Mouse (Mus musculus) hindbrain, embryonic 13.5 days (tissue): ENCODE data around the gene Abtb2. TPM values are rescaled to one million over a fixed set of nuclear protein-coding genes. Genes with fewer than 3 reads are reported as not detected.
A peak's percentile ranks its signal among the peaks of the same experiment; 100 is the strongest.
"Not testable (repeated sequence)": the region's sequence is repeated elsewhere in the genome, so short reads cannot be mapped to it uniquely, and the experiment has no call there.

Source experiments
- ATAC-seq: fragments of 200-750 bp; cut with Nextera tagmentation; 2 replicates; pipeline ENCODE4 v1.8.0; 2017; ENCODE audit warnings: moderate TSS enrichment; ENCODE audit not compliant: low FRiP score
- H3K27ac ChIP-seq: fragments of 300-500 bp; sonication (generic); 2 replicates; pipeline ENCODE4 v1.5.1; 2015; ENCODE audit warnings: inconsistent platforms, mild to moderate bottlenecking, moderate library complexity
- H3K27me3 ChIP-seq: fragments of 300-500 bp; sonication (generic); 2 replicates; pipeline ENCODE4 v1.6.1; 2015; ENCODE audit warnings: mild to moderate bottlenecking, inconsistent platforms
- H3K36me3 ChIP-seq: fragments of 300-500 bp; sonication (generic); 2 replicates; pipeline ENCODE4 v1.6.1; 2015; ENCODE audit warnings: mild to moderate bottlenecking, inconsistent platforms
- H3K4me1 ChIP-seq: fragments of 300-500 bp; sonication (generic); replicated peaks from 2 replicates; pipeline ENCODE4 v1.6.1; 2015; ENCODE audit warnings: inconsistent platforms
- H3K4me2 ChIP-seq: fragments of 300-500 bp; sonication (generic); 2 replicates; pipeline ENCODE4 v1.6.1; 2015; ENCODE audit warnings: inconsistent platforms, mild to moderate bottlenecking, moderate library complexity
- H3K4me3 ChIP-seq: fragments of 300-500 bp; sonication (generic); 2 replicates; pipeline ENCODE4 v1.5.1; 2015; ENCODE audit warnings: mild to moderate bottlenecking, inconsistent platforms
- H3K9ac ChIP-seq: fragments of 300-500 bp; sonication (generic); 2 replicates; pipeline ENCODE4 v1.6.1; 2015; ENCODE audit warnings: mild to moderate bottlenecking, inconsistent platforms
- H3K9me3 ChIP-seq: fragments of 300-500 bp; sonication (generic); 2 replicates; pipeline ENCODE4 v1.6.1; 2016; ENCODE audit warnings: inconsistent platforms
- whole genome bisulfite sequencing: fragments of 180-500 bp; shearing (Covaris S2); methylation state at CpG from one replicate; pipeline ENCODE4 v1.1.7; 2015; 5-methylcytosine and 5-hydroxymethylcytosine counted together
- polyA plus RNA-seq: library from polyadenylated mRNA; unstranded; fragments of >200 nt; fragmentation: Nextera tagmentation; extraction: Ambion mirVana; gene quantifications from 2 replicates; pipeline ENCODE4 v1.2.1, GENCODE M21; 2015

Abtb2 gene
- polyA plus RNA-seq: 10.9 and 13.1 TPM in 2 replicates

DNA sequence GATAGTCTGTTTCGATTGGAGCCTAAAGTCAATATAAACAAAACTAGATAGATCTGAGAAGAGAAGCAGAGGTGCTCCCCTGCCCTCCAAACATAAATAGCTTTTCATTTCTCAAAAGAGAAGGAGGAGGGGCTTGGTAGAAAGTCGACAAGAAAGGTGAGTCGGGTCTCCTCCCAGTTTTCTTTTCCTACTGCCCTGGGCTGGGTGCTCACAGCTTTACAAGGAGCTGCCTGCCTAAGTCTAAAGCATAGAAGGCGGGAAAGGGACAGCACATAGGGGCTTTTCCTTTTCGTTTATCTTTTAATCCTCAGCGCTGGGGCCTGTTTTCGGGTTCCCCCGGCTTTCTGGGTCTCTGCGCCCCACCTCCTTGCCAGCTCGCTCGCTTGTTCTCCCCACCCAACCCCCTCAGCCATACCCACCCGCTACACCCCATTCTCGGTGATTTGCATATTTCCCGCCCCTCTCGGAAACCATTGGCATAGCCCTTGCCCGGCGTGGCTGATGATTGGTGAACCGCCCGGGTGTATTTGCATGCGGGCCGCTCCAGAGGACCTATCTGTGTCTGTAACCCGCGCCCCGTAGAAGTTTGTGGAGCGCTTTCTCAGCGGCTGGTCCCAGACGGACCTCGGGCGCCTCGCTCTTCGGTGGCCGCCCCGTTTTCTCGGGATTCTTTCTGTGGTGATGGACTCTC lies at the start of gene Abtb2:
Gene Abtb2 (plus strand): TSS at position 579 of the 691 bp plus-strand sequence.
- H3K9ac ChIP-seq: peak within 1 kb of the TSS; percentile 83
- H3K36me3 ChIP-seq: no peaks in the 10 kb centered on the region
- H3K4me2 ChIP-seq: peak within 1 kb of the TSS; percentile 99
- no peaks in the 10 kb centered on the region for H3K9me3 ChIP-seq
- ATAC-seq: peak; percentile 96
- H3K27me3 ChIP-seq: peaks cover 18% of the 10 kb centered on the region
- peak within 1 kb of the TSS; percentile 75 for H3K4me3 ChIP-seq
- H3K27ac ChIP-seq: peak within 1 kb of the TSS; percentile 82
- 1% methylated on average over 34 of the region's 34 CpGs for WGBS
- peaks cover 56% of the 10 kb centered on the region for H3K4me1 ChIP-seq

DNA sequence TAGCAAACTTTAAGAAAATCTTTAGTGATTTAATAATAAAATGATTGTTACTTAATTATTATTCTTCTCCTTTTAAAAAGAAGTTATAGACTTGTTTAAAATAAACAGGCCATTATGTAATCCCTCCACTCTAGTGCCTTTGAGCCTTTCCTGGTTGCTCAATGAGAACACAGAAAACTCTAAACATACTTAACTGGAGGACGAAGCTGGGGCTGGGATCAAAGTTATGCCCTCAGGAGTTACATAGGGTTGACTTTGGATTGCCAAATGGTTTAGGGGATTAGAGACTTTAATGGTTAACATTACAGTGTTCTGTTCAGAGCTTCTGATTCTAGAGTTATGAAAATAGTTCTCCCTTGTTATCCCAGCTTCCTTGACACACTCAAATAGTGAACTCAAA lies 49.6 kb upstream of the Abtb2 start:
- no peaks in the 10 kb centered on the region for H3K36me3 ChIP-seq
- no peak overlapping the region for H3K9ac ChIP-seq
- 83% methylated on average over 1 of the region's 1 CpGs for WGBS
- no peaks in the 10 kb centered on the region for H3K27me3 ChIP-seq
- no peak overlapping the region for H3K4me2 ChIP-seq
- ATAC-seq: no peak
- no peak overlapping the region for H3K27ac ChIP-seq
- no peaks in the 10 kb centered on the region for H3K4me1 ChIP-seq
- H3K4me3 ChIP-seq: no peak overlapping the region
- H3K9me3 ChIP-seq: no peaks in the 10 kb centered on the region

- no peak for ATAC-seq
- no peak overlapping the region for H3K4me2 ChIP-seq
- H3K9ac ChIP-seq: no peak overlapping the region
- H3K27me3 ChIP-seq: no peaks in the 10 kb centered on the region
- H3K4me3 ChIP-seq: no peak overlapping the region
- WGBS: 92% methylated on average over 1 of the region's 1 CpGs
- no peaks in the 10 kb centered on the region for H3K36me3 ChIP-seq
- no peaks in the 10 kb centered on the region for H3K4me1 ChIP-seq
- no peaks in the 10 kb centered on the region for H3K9me3 ChIP-seq
- H3K27ac ChIP-seq: no peak overlapping the region
Observed at GRCm38 (mm10) chr2:103525596-103525995, 40.5 kb upstream of the Abtb2 start.

DNA sequence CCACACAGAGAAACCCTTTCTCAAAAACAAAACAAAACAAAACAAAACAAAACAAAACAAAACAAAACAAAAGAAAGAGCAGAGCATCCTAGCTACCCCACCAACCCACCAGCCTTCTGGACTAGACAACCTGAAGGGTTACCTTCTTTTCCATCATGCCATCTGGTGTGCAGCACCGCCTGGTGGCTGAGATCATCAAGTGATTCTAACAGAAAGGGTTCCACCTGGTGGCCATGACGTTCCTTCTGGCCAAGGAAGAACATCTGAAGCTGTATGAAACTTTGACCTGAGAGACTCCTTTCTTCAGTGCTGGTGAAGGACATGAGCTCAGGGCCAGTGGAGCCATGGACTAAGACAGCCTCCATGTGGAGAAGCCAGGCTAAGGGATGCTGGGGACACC lies 19.0 kb upstream of the Abtb2 start:
- Histone ChIP-seq H3K4me2 (no peak overlapping the region), H3K9me3 (no peaks in the 10 kb centered on the region), H3K36me3 (no peaks in the 10 kb centered on the region), H3K9ac (no peak overlapping the region), H3K4me3 (no peak overlapping the region), H3K4me1 (no peaks in the 10 kb centered on the region), H3K27me3 (no peaks in the 10 kb centered on the region), H3K27ac (no peak overlapping the region)
- ATAC-seq: no peak
- 11% methylated on average over 2 of the region's 2 CpGs for WGBS

GRCm38 (mm10) chr2:103550301-103550700 lies 15.8 kb upstream of the Abtb2 start:
- not testable (repeated sequence) for H3K4me1 ChIP-seq, H3K4me2 ChIP-seq, H3K4me3 ChIP-seq, H3K9me3 ChIP-seq, H3K27ac ChIP-seq, H3K27me3 ChIP-seq, H3K9ac ChIP-seq, ATAC-seq, H3K36me3 ChIP-seq
- 96% methylated on average over 2 of the region's 2 CpGs for WGBS

- 70% methylated on average over 2 of the region's 2 CpGs for WGBS
- no peak for ATAC-seq
- H3K27ac ChIP-seq: no peak overlapping the region
- no peaks in the 10 kb centered on the region for H3K4me1 ChIP-seq
- no peaks in the 10 kb centered on the region for H3K36me3 ChIP-seq
- no peaks in the 10 kb centered on the region for H3K27me3 ChIP-seq
- H3K9me3 ChIP-seq: no peaks in the 10 kb centered on the region
- no peak overlapping the region for H3K9ac ChIP-seq
- H3K4me2 ChIP-seq: no peak overlapping the region
- no peak overlapping the region for H3K4me3 ChIP-seq
Observed at GRCm38 (mm10) chr2:103554041-103554440, 12.1 kb upstream of the Abtb2 start.

DNA sequence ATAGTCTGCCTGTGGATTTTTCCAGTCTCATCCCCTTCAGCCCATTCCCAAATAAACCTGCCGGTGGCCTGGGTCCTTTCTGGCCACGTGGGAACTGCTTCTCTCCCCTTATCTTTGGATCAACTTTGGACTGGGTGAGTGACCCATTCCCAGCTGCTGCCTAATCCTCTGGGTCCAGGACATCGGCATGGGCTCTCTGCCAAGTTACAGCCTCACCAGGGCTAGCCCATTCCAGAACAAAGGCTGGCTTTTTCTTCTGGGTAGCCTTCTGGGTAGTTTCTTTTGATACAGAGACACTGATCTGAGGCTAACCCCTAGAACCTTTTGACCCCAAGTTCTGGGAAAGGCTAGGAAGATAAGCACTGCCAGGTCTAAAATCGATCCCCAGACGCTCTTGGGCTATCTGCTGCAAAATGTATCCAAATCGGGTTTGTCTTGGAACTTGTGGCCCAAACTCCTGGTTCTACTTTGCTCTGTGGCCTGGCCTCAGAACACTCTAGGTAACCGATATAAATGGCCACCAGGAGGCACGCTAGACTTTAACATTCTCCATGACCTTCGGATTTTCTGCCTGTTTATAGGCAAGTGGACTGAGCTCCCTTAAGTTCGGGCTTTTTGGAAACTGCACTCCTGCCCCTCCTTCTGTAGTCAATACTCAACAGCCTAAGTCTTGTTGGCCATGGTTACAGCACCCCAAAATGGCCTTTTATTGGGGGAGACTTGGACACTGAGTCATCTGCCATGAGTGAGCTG lies 9.8 kb upstream of the Abtb2 start:
- no peak overlapping the region for H3K4me3 ChIP-seq
- H3K27me3 ChIP-seq: no peaks in the 10 kb centered on the region
- ATAC-seq: no peak
- WGBS: 67% methylated on average over 10 of the region's 10 CpGs
- no peaks in the 10 kb centered on the region for H3K36me3 ChIP-seq
- no peak overlapping the region for H3K4me2 ChIP-seq
- H3K9me3 ChIP-seq: no peaks in the 10 kb centered on the region
- no peak overlapping the region for H3K9ac ChIP-seq
- no peak overlapping the region for H3K27ac ChIP-seq
- H3K4me1 ChIP-seq: no peaks in the 10 kb centered on the region

- Histone ChIP-seq H3K9me3 (no peaks in the 10 kb centered on the region), H3K36me3 (no peaks in the 10 kb centered on the region), H3K4me3 (no peak overlapping the region), H3K4me1 (peaks cover 10% of the 10 kb centered on the region), H3K4me2 (no peak overlapping the region), H3K27ac (no peak overlapping the region), H3K9ac (no peak overlapping the region), H3K27me3 (peaks cover 18% of the 10 kb centered on the region)
- WGBS: 82% methylated on average over 4 of the region's 4 CpGs
- ATAC-seq: no peak
Observed at GRCm38 (mm10) chr2:103560955-103561354, 5.2 kb upstream of the Abtb2 start.

GRCm38 (mm10) chr2:103564427-103565023 lies 1.6 kb upstream of the Abtb2 start:
- Histone ChIP-seq H3K4me3 (peak overlapping the region; percentile 75), H3K4me1 (peaks cover 42% of the 10 kb centered on the region), H3K27me3 (peaks cover 18% of the 10 kb centered on the region), H3K9me3 (no peaks in the 10 kb centered on the region), H3K27ac (no peak overlapping the region), H3K4me2 (peak overlapping the region; percentile 99), H3K36me3 (no peaks in the 10 kb centered on the region), H3K9ac (peak overlapping the region; percentile 61; the same call in 1 of the 2 replicates)
- ATAC-seq: no peak
- WGBS: 13% methylated on average over 8 of the region's 8 CpGs

DNA sequence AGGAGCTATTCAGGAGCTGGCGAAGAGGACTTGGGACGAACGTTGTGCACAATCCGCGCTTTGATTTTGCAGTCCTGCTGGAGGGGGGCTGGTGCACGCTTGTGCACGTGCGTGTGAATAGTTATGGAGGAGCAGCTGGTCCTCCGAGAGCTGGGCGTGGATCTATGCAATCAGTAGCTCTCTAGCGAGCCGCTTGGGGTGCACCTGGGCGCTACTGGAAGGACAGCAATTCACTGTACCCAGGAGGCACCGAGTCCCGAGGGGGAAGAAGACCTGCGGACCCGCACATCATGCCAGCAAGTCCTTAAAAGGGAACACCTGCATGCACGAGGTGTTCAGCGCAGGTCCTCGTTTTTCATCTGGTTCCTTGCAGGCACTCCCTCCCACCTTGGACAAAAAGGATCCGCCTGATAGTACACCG lies 929 bp upstream of the Abtb2 start:
- Histone ChIP-seq H3K4me2 (peak overlapping the region; percentile 99), H3K4me1 (peaks cover 49% of the 10 kb centered on the region), H3K36me3 (no peaks in the 10 kb centered on the region), H3K4me3 (peak overlapping the region; percentile 75), H3K27ac (peak overlapping the region; percentile 40; the same call in 1 of the 2 replicates), H3K9ac (peak overlapping the region; percentile 61), H3K9me3 (no peaks in the 10 kb centered on the region), H3K27me3 (peaks cover 18% of the 10 kb centered on the region)
- WGBS: 1% methylated on average over 22 of the region's 22 CpGs
- peak; percentile 31 for ATAC-seq

GRCm38 (mm10) chr2:103566423-103566712 lies 258 bp downstream of the Abtb2 start:
- WGBS: under 1% methylated on average over 36 of the region's 40 CpGs
- peak overlapping the region; percentile 82 for H3K27ac ChIP-seq
- peak overlapping the region; percentile 75 for H3K4me3 ChIP-seq
- peak; percentile 57 for ATAC-seq
- peaks cover 18% of the 10 kb centered on the region for H3K27me3 ChIP-seq
- H3K9ac ChIP-seq: peak overlapping the region; percentile 83
- peak overlapping the region; percentile 99 for H3K4me2 ChIP-seq
- no peaks in the 10 kb centered on the region for H3K9me3 ChIP-seq
- no peaks in the 10 kb centered on the region for H3K36me3 ChIP-seq
- H3K4me1 ChIP-seq: peaks cover 57% of the 10 kb centered on the region

DNA sequence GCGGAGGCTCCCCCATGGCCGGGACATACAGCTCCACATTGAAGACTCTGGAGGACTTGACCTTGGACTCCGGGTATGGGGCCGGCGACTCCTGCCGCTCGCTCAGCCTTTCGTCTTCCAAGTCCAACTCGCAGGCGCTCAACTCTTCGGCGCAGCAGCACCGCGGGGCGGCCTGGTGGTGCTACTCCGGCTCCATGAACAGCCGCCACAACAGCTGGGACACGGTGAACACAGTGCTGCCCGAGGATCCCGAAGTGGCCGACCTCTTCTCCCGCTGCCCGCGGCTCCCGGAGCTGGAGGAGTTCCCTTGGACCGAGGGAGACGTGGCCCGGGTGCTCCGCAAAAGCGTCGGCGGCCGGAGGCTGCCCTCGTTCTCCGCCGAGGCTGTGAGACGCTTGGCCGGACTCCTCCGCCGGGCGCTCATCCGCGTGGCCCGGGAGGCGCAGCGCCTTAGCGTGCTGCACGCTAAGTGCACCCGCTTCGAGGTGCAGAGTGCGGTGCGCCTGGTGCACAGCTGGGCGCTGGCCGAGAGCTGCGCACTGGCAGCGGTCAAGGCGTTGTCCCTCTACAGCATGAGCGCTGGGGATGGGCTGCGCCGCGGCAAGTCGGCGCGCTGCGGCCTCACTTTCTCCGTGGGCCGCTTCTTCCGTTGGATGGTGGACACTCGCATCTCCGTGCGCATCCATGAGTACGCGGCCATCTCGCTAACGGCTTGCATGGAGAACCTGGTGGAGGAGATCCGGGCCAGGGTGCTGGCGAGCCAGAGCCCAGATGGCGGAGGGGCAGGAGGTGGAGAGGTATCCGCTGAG lies 807 bp downstream of the Abtb2 start:
- H3K27ac ChIP-seq: peak overlapping the region; percentile 82
- peak overlapping the region; percentile 83 for H3K9ac ChIP-seq
- WGBS: under 1% methylated on average over 78 of the region's 79 CpGs
- H3K4me1 ChIP-seq: peaks cover 57% of the 10 kb centered on the region
- peaks cover 17% of the 10 kb centered on the region for H3K27me3 ChIP-seq
- H3K36me3 ChIP-seq: no peaks in the 10 kb centered on the region
- H3K9me3 ChIP-seq: no peaks in the 10 kb centered on the region
- H3K4me2 ChIP-seq: peak overlapping the region; percentile 99
- peak; percentile 41 for ATAC-seq
- peak overlapping the region; percentile 75 for H3K4me3 ChIP-seq
